Mouse (Mus musculus): ENCODE results near the gene Slc37a3.

GRCm38 (mm10) chr6:39286053-39286731, 91.3 kb downstream of the Slc37a3 start:
- TF ChIP-seq CTCF (IDR thresholded peaks at IDR 0.05) (no peak), EP300 (IDR thresholded peaks at IDR 0.05; ENCODE audit: insufficient read depth, low read depth, low read length) (no peak), POLR2A (IDR thresholded peaks at IDR 0.05; ENCODE audit: insufficient read depth, low read depth, low read length) (no peak)

All from heart, adult 2 months (tissue).